Mouse (Mus musculus): Measurements from ENCODE around the gene Hgfac.

DNA sequence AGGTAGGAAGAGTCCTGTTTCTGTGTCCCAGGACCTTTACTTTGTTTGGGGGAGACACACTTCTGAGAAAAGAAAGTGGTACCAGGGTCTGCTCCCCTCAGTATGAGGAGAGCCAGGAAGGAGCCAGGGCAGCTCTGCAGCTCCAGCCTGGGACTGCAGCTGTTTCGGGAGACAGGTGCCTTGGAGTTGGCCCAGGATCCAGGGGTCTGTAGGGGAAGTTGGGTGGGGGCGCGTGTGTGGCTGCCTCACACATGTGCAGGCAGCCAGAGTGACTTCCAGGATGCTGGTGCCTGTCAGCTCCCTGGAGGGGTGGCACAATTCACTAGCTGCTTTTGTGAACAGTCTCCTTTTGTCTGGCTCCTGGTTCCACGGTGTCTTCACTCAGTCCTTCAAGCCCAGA lies 16.3 kb downstream of the Hgfac start:
- TF ChIP-seq CTCF (IDR thresholded peaks at IDR 0.05; ENCODE audit: control insufficient read depth, insufficient read depth, low read length) (no peak), POLR2A (IDR thresholded peaks at IDR 0.05; ENCODE audit: borderline replicate concordance, control insufficient read depth, low read depth, low read length) (no peak)

Data from bone marrow, adult 2 months (tissue).